Mouse (Mus musculus) layer of hippocampus, postnatal 25 days (tissue): ENCODE measurements at regions not wholly inside any gene's neighbourhood (a gene's known extent, or its start where the extent isn't known, plus 50 kb on each side); places are given as distances from the start of the nearest gene placed in this dataset.

Experiments used
- DNase-seq, 2 experiments: peaks; one replicate each; pipeline ENCODE4 v3.0.0; 2022; ENCODE audit warnings: mixed read lengths in 2 of 2, low spot score in 1 of 2; ENCODE audit errors: extremely low spot score in 1 of 2

DNA sequence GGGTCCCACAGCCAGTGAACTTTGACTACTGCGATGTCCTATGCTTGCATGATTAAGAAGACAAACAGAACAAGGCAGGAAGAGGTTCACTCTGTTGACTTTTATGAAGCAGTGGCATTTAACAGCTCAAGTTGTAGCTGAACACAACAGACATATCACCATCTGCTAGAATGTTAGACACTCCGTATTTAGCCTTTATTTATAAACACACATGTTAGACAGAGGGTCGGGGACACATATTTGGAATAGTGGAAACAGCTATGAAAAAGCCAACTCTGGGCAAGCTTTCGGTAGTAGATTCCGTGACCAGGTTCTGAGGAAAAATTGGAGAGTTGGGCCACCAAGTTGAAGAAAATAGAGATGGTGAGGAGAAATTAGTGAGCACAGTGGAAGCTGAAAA is 775.6 kb upstream of the Fam98a start:
- DNase-seq, result no peak

- peak in 1 of 2 experiments; percentile 16 for DNase-seq
These were observed 742.9 kb upstream of the Fam98a start for GRCm38 (mm10) chr17:76294630-76295029.
